Mouse (Mus musculus): ENCODE measurements at regions not wholly inside any gene's neighbourhood (a gene's known extent, or its start where the extent isn't known, plus 50 kb on each side); places are given as distances from the start of the nearest gene placed in this dataset.

GRCm38 (mm10) chr3:53729810-53730209 lies 72.7 kb upstream of the Frem2 start:
- H3K27me3 ChIP-seq = no peaks in the 10 kb centered on the region
- no peak overlapping the region for H3K4me2 ChIP-seq (replicated peaks)
- 0 out of 2 replicates have a peak, but pooled peaks cover 3% of the 10 kb centered on the region for H3K9me3 ChIP-seq
- 34% methylated on average over 5 of the region's 5 CpGs for WGBS
- no peak overlapping the region for H3K9ac ChIP-seq (replicated peaks)
- no peak overlapping the region for H3K4me3 ChIP-seq
- H3K36me3 ChIP-seq = no peaks in the 10 kb centered on the region
- H3K27ac ChIP-seq (replicated peaks) = no peak overlapping the region
- peaks cover 6% of the 10 kb centered on the region; the same call in 1 of the 2 replicates for H3K4me1 ChIP-seq
- peak; percentile 62; the same call in 1 of the 2 replicates for ATAC-seq (ENCODE audit: low FRiP score, low read depth)

GRCm38 (mm10) chr3:53729131-53729530 lies 72.0 kb upstream of the Frem2 start:
- 0 out of 2 replicates have a peak, but pooled peaks cover 3% of the 10 kb centered on the region for H3K9me3 ChIP-seq
- H3K4me2 ChIP-seq (replicated peaks) = no peak overlapping the region
- no peak overlapping the region for H3K4me3 ChIP-seq
- peaks cover 6% of the 10 kb centered on the region; the same call in 1 of the 2 replicates for H3K4me1 ChIP-seq
- H3K27ac ChIP-seq (replicated peaks) = no peak overlapping the region
- H3K9ac ChIP-seq (replicated peaks) = no peak overlapping the region
- H3K36me3 ChIP-seq = no peaks in the 10 kb centered on the region
- 94% methylated on average over 10 of the region's 10 CpGs for WGBS
- H3K27me3 ChIP-seq = no peaks in the 10 kb centered on the region
- ATAC-seq (ENCODE audit: low FRiP score, low read depth) = no peak

- Histone ChIP-seq H3K27me3 (no peaks in the 10 kb centered on the region), H3K36me3 (no peaks in the 10 kb centered on the region), H3K4me1 (peaks cover 6% of the 10 kb centered on the region; the same call in 1 of the 2 replicates), H3K4me2 (replicated peaks) (no peak overlapping the region), H3K9me3 (0 out of 2 replicates have a peak, but pooled peaks cover 3% of the 10 kb centered on the region), H3K4me3 (no peak overlapping the region), H3K27ac (replicated peaks) (no peak overlapping the region), H3K9ac (replicated peaks) (no peak overlapping the region)
- WGBS = 85% methylated on average over 1 of the region's 1 CpGs
- no peak for ATAC-seq (ENCODE audit: low FRiP score, low read depth)
Measured at GRCm38 (mm10) chr3:53727737-53728136, 70.6 kb upstream of the Frem2 start.

- ATAC-seq (ENCODE audit: low FRiP score, low read depth) = no peak
- H3K9me3 ChIP-seq = no peaks in the 10 kb centered on the region
- 85% methylated on average over 3 of the region's 3 CpGs for WGBS
Measured at GRCm38 (mm10) chr3:53707101-53707500, 49.9 kb upstream of the Frem2 start.

More at GRCm38 (mm10) chr3:53707101-53707500, 49.9 kb upstream of the Frem2 start:
- Histone ChIP-seq H3K9ac (replicated peaks) (no peak overlapping the region), H3K27ac (replicated peaks) (no peak overlapping the region), H3K4me1 (peaks cover 3% of the 10 kb centered on the region; the same call in 1 of the 2 replicates), H3K4me2 (replicated peaks) (no peak overlapping the region), H3K36me3 (no peaks in the 10 kb centered on the region), H3K4me3 (no peak overlapping the region), H3K27me3 (no peaks in the 10 kb centered on the region)

Data from midbrain, embryonic 12.5 days (tissue).